Mouse (Mus musculus) myocyte (in vitro differentiated cells): ENCODE data around the gene Htr5a. TPM values are rescaled to one million over a fixed set of nuclear protein-coding genes. Genes with fewer than 3 reads are reported as not detected.

Experiments
- H3K27me3 ChIP-seq: one replicate; pipeline ENCODE4 v1.6.1; 2011; ENCODE audit not compliant: control insufficient read depth, insufficient read depth, insufficient read length
- H3K36me3 ChIP-seq: one replicate; pipeline ENCODE4 v1.6.1; 2011; ENCODE audit not compliant: control insufficient read depth, insufficient read depth
- H3K4me2 ChIP-seq: one replicate; pipeline ENCODE4 v1.6.1; 2011; ENCODE audit warnings: low read depth, control low read depth
- H3K4me3 ChIP-seq: one replicate; pipeline ENCODE4 v1.5.1; 2011; ENCODE audit warnings: mild to moderate bottlenecking, control low read depth, moderate library complexity
- H3K79me2 ChIP-seq: one replicate; pipeline ENCODE4 v1.6.1; 2011; ENCODE audit not compliant: control insufficient read depth, insufficient read depth
- H3ac ChIP-seq: one replicate; pipeline ENCODE4 v1.6.1; 2011; ENCODE audit not compliant: control insufficient read depth, insufficient read length
- CEBPB ChIP-seq: IDR thresholded peaks from 2 replicates; pipeline ENCODE4 v1.6.1; 2011; ENCODE audit warnings: mild to moderate bottlenecking, moderate library complexity; ENCODE audit not compliant: poor library complexity, insufficient read depth, severe bottlenecking
- E2F4 ChIP-seq: IDR thresholded peaks from one replicate; pipeline ENCODE4 v1.6.1; 2011; ENCODE audit warnings: mild to moderate bottlenecking, control low read depth, moderate library complexity; ENCODE audit not compliant: insufficient read depth
- MAX ChIP-seq: IDR thresholded peaks from one replicate; pipeline ENCODE4 v1.6.1; 2011; ENCODE audit warnings: low read depth, mild to moderate bottlenecking, control low read depth
- MYOD1 ChIP-seq, 3 experiments: IDR thresholded peaks; one replicate each; pipeline ENCODE4 v1.6.1; 2011; ENCODE audit warnings: control low read depth in 2 of 3, low read depth in 2 of 3, mild to moderate bottlenecking in 2 of 3, moderate library complexity in 1 of 3; ENCODE audit not compliant: insufficient read length in 2 of 3, control insufficient read depth in 1 of 3
- MYOG ChIP-seq, 3 experiments: IDR thresholded peaks; one replicate each; pipeline ENCODE4 v1.6.1; 2011; ENCODE audit warnings: control low read depth in 2 of 3, low read depth in 2 of 3, mild to moderate bottlenecking in 2 of 3; ENCODE audit not compliant: insufficient read length in 2 of 3, control insufficient read depth in 1 of 3, insufficient read depth in 1 of 3
- POLR2A ChIP-seq: IDR thresholded peaks from one replicate; pipeline ENCODE4 v1.6.1; 2011; ENCODE audit warnings: low read depth, mild to moderate bottlenecking, control low read depth, moderate library complexity; ENCODE audit not compliant: insufficient read length
- POLR2AphosphoS2 ChIP-seq: IDR thresholded peaks from one replicate; pipeline ENCODE4 v1.6.1; 2011; ENCODE audit warnings: low read depth, control low read depth; ENCODE audit not compliant: insufficient read length
- REST ChIP-seq: IDR thresholded peaks from one replicate; pipeline ENCODE4 v1.6.1; 2011; ENCODE audit warnings: mild to moderate bottlenecking, control low read depth, moderate library complexity; ENCODE audit not compliant: insufficient read depth, insufficient read length
- SRF ChIP-seq: IDR thresholded peaks from one replicate; pipeline ENCODE4 v1.6.1; 2011; ENCODE audit warnings: low read depth; ENCODE audit not compliant: control insufficient read depth, insufficient read length
- TCF12 ChIP-seq: IDR thresholded peaks from one replicate; pipeline ENCODE4 v1.6.1; 2011; ENCODE audit warnings: mild to moderate bottlenecking, control low read depth; ENCODE audit not compliant: poor library complexity, insufficient read depth, severe bottlenecking
- TCF3 ChIP-seq: IDR thresholded peaks from one replicate; pipeline ENCODE4 v1.6.1; 2011; ENCODE audit warnings: low read depth, control low read depth; ENCODE audit not compliant: insufficient read length
- USF1 ChIP-seq: IDR thresholded peaks from one replicate; pipeline ENCODE4 v1.6.1; 2011; ENCODE audit warnings: low read depth, mild to moderate bottlenecking, control low read depth, moderate library complexity
- polyA plus RNA-seq: library from polyadenylated mRNA; unstranded; fragments of >200 nt; fragmentation: generic; extraction: Trizol; gene quantifications from one replicate; pipeline ENCODE4 v1.2.1, GENCODE M21; 2012; ENCODE audit warnings: missing spikeins

Gene Htr5a
- polyA plus RNA-seq, 1 experiment: not detected

DNA sequence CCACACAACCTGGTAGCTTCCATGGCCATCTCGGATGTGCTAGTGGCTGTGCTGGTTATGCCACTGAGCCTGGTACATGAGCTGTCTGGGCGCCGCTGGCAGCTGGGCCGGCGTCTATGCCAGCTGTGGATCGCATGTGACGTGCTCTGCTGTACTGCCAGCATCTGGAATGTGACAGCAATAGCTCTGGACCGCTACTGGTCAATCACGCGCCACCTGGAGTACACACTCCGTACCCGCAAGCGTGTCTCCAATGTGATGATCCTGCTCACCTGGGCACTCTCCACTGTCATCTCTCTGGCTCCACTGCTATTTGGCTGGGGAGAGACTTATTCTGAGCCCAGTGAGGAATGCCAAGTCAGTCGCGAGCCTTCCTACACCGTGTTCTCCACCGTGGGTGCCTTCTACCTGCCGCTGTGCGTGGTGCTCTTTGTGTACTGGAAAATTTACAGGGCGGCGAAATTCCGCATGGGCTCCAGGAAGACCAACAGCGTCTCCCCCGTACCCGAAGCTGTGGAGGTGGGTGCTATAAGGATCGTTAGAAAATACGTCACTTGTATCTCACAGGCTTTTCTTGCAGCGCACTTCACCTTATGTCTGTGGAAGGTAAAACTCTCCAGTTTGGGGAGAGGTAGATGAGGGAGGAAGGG is 847 bp downstream of the Htr5a start:
- no peak overlapping the region for H3ac ChIP-seq
- TF ChIP-seq TCF3: no peak
- no peak for TF ChIP-seq MYOD1 (IDR thresholded peaks at IDR 0.05; ENCODE audit: control insufficient read depth in 1 of 3, insufficient read length in 2 of 3, low read depth in 2 of 3)
- no peak for TF ChIP-seq CEBPB
- no peak for TF ChIP-seq POLR2AphosphoS2
- no peak for TF ChIP-seq SRF
- no peak for TF ChIP-seq USF1
- no peak for TF ChIP-seq MYOG (IDR thresholded peaks at IDR 0.05; ENCODE audit: control insufficient read depth in 1 of 3, insufficient read depth in 1 of 3, insufficient read length in 2 of 3, low read depth in 2 of 3)
- TF ChIP-seq MAX: no peak
- no peak for TF ChIP-seq REST
- TF ChIP-seq E2F4: no peak
- TF ChIP-seq POLR2A: no peak
- no peak for TF ChIP-seq TCF12
- H3K36me3 ChIP-seq: no peaks in the 10 kb centered on the region

DNA sequence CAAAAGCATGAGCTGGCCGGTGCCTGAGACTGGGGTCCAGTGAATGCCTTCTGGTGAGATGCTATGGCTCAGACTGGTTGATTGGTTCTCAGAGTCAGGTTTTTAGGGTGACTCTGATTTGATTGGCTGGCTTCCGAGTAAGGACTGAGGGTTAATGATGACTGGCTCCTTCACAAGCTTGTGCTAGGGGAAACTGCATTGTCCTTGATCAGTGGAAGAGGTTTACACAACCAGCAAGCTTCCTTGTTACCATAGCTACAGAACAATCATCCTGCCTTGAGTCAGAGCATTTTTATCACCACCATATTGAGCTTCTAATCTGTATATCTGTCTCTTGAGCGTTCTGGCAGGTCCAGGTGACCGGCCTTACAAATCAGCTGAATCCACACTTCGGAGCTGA is 5.0 kb downstream of the Htr5a start:
- Histone ChIP-seq H3K36me3 (no peaks in the 10 kb centered on the region), H3K4me3 (no peak overlapping the region), H3ac (no peak overlapping the region), H3K27me3 (no peaks in the 10 kb centered on the region), H3K79me2 (no peaks in the 10 kb centered on the region), H3K4me2 (no peak overlapping the region)
- no peak for TF ChIP-seq POLR2A
- no peak for TF ChIP-seq E2F4
- TF ChIP-seq MYOG (IDR thresholded peaks at IDR 0.05; ENCODE audit: control insufficient read depth in 1 of 3, insufficient read depth in 1 of 3, insufficient read length in 2 of 3, low read depth in 2 of 3): no peak
- TF ChIP-seq REST: no peak
- no peak for TF ChIP-seq SRF
- no peak for TF ChIP-seq TCF3
- TF ChIP-seq MAX: no peak
- TF ChIP-seq TCF12: no peak
- no peak for TF ChIP-seq MYOD1 (IDR thresholded peaks at IDR 0.05; ENCODE audit: control insufficient read depth in 1 of 3, insufficient read length in 2 of 3, low read depth in 2 of 3)
- no peak for TF ChIP-seq USF1
- no peak for TF ChIP-seq POLR2AphosphoS2
- TF ChIP-seq CEBPB: no peak

More for the DNA sequence above, 847 bp downstream of the Htr5a start:
- no peak overlapping the region for H3K4me3 ChIP-seq
- H3K79me2 ChIP-seq: no peaks in the 10 kb centered on the region
- H3K27me3 ChIP-seq: no peaks in the 10 kb centered on the region
- H3K4me2 ChIP-seq: no peak overlapping the region

DNA sequence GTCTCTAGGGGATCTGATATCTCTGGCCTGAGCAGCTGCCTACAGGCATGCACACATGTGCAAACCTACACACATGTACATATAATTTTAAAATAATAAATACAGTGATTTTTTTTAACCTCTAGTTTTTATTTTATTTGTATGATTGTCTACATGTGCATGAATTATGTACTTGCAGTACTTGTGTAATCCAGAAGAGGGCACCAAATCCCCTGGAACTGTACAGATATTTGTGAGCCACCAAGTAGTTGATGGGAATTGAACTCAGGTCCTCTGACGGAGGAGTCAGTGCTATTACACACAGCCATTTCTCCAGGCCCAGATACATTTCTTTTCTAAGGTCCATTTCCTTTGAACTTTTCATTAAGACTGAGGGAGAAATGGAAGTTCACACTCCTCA is 12.3 kb downstream of the Htr5a start:
- H3K4me2 ChIP-seq: no peak overlapping the region
- no peaks in the 10 kb centered on the region for H3K79me2 ChIP-seq
- H3K36me3 ChIP-seq: no peaks in the 10 kb centered on the region
- peaks cover 4% of the 10 kb centered on the region for H3K27me3 ChIP-seq
- no peak overlapping the region for H3ac ChIP-seq
- TF ChIP-seq MAX: no peak
- no peak overlapping the region for H3K4me3 ChIP-seq

DNA sequence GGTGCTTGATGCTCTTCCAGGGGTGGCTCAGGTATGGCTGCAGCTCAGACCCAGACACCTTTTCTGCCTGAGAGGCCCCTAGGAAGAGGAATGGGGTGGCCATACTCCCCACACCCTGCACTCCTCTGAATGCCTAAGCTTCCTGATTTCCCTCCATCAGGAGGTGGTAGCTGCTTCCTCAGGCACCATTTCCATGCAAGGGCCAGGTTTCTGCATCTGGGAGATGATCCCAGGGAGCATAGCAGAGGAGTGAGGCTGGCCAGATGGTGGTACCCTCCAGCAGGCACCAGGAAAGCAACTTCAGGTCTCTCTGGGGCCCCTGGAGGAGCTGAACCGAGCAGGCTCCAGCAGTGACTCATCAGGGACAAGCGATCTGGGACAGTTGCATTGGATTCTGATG is 13.8 kb downstream of the Htr5a start:
- Histone ChIP-seq H3K79me2 (no peaks in the 10 kb centered on the region), H3K4me3 (no peak overlapping the region), H3ac (no peak overlapping the region), H3K36me3 (no peaks in the 10 kb centered on the region), H3K27me3 (peaks cover 4% of the 10 kb centered on the region), H3K4me2 (no peak overlapping the region)
- no peak for TF ChIP-seq POLR2A
- TF ChIP-seq TCF12: no peak
- no peak for TF ChIP-seq MAX
- no peak for TF ChIP-seq POLR2AphosphoS2
- no peak for TF ChIP-seq CEBPB
- TF ChIP-seq REST: no peak
- no peak for TF ChIP-seq MYOG (IDR thresholded peaks at IDR 0.05; ENCODE audit: control insufficient read depth in 1 of 3, insufficient read depth in 1 of 3, insufficient read length in 2 of 3, low read depth in 2 of 3)
- TF ChIP-seq MYOD1 (IDR thresholded peaks at IDR 0.05; ENCODE audit: control insufficient read depth in 1 of 3, insufficient read length in 2 of 3, low read depth in 2 of 3): no peak
- TF ChIP-seq USF1: no peak

DNA sequence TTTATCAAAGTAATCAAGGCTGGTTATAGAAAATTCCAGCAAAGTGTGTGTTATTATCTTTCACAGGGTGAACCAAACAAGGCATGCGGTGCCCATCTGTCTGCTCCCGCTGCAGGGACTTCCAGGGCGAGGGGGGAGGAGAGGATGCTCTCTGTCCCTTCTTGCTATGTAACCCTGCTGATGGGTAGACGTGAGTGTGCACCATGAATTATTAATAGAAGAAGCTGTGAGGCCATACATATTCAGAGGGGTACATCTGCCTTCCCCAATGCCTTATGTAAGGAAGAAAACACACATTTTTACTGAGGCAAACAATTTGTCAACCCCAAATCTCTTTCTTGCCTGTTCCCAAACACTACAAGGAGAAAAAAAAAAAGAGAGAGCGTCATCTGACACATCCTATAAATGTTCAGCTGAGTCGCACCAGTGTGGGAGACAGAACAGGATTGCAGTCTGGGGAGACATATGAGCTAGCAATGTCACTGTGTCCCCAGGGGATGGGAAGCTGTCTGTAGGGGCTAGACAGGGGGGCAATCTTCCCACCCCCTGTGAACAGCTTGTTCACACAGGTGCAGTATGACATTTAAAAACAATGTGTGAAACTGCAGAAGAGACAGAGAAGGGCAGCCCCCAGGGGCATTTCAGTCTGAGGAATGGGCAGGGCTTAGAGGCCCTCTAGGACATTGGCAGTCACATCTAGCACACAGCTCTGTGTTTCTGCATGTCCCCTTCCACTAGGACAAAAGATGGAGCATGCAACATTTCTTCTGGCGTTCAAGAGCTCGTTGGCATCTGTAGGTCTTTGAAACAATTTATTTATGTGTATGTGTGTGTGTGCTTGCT is 31.5 kb downstream of the Htr5a start:
- Histone ChIP-seq H3K4me3 (no peak overlapping the region), H3K4me2 (no peak overlapping the region), H3K27me3 (no peaks in the 10 kb centered on the region), H3ac (no peak overlapping the region), H3K36me3 (no peaks in the 10 kb centered on the region), H3K79me2 (no peaks in the 10 kb centered on the region)
- TF ChIP-seq TCF3 (no peak), POLR2A (no peak), MAX (no peak), SRF (no peak), USF1 (no peak), MYOD1 (IDR thresholded peaks at IDR 0.05; ENCODE audit: control insufficient read depth in 1 of 3, insufficient read length in 2 of 3, low read depth in 2 of 3) (no peak), CEBPB (no peak), MYOG (IDR thresholded peaks at IDR 0.05; ENCODE audit: control insufficient read depth in 1 of 3, insufficient read depth in 1 of 3, insufficient read length in 2 of 3, low read depth in 2 of 3) (no peak), REST (no peak), TCF12 (no peak), POLR2AphosphoS2 (no peak), E2F4 (no peak)
